Mouse (Mus musculus) kidney, postnatal 4 days (tissue): ENCODE measurements at regions not wholly inside any gene's neighbourhood (a gene's known extent, or its start where the extent isn't known, plus 50 kb on each side); places are given as distances from the start of the nearest gene placed in this dataset.
"Not testable (repeated sequence)": the region's sequence is repeated elsewhere in the genome, so short reads cannot be mapped to it uniquely, and the experiment has no call there.

ENCODE experiments used
- DNase-seq, 2 experiments: peaks; one replicate each; pipeline ENCODE4 v3.0.0; 2021; ENCODE audit warnings: mixed read lengths in 2 of 2

- no peak for DNase-seq
Observed at GRCm38 (mm10) chr16:31553361-31554146, 109.7 kb upstream of the Dlg1 start.

GRCm38 (mm10) chr16:31560426-31560825 lies 102.8 kb upstream of the Dlg1 start:
- DNase-seq: no peak

GRCm38 (mm10) chr16:31564926-31565325 lies 98.3 kb upstream of the Dlg1 start:
- DNase-seq: no peak

GRCm38 (mm10) chr16:31568316-31568715 lies 94.9 kb upstream of the Dlg1 start:
- no peak for DNase-seq

GRCm38 (mm10) chr16:31569871-31570270 lies 93.4 kb upstream of the Dlg1 start:
- DNase-seq: no peak

GRCm38 (mm10) chr16:31570311-31571139 lies 92.7 kb upstream of the Dlg1 start:
- DNase-seq: no peak

- DNase-seq: not testable (repeated sequence)
Observed at GRCm38 (mm10) chr16:31573833-31574232, 89.4 kb upstream of the Dlg1 start.

- DNase-seq: peak; percentile 49 to 65
Observed at GRCm38 (mm10) chr16:31575646-31576045, 87.6 kb upstream of the Dlg1 start.

- DNase-seq: no peak
Observed at GRCm38 (mm10) chr16:31576422-31576821, 86.8 kb upstream of the Dlg1 start.

- DNase-seq: no peak
Observed at GRCm38 (mm10) chr16:31577347-31577746, 85.9 kb upstream of the Dlg1 start.

GRCm38 (mm10) chr16:31579318-31579717 lies 83.9 kb upstream of the Dlg1 start:
- DNase-seq: no peak

GRCm38 (mm10) chr16:31580779-31581178 lies 82.5 kb upstream of the Dlg1 start:
- DNase-seq: no peak

- no peak for DNase-seq
Observed at GRCm38 (mm10) chr16:31582885-31583284, 80.4 kb upstream of the Dlg1 start.

- no peak for DNase-seq
Observed at GRCm38 (mm10) chr16:31583627-31584026, 79.6 kb upstream of the Dlg1 start.

GRCm38 (mm10) chr16:31584216-31584823 lies 78.9 kb upstream of the Dlg1 start:
- peak in 1 of 2 experiments; percentile 5 for DNase-seq

GRCm38 (mm10) chr16:31587036-31587435 lies 76.2 kb upstream of the Dlg1 start:
- DNase-seq: no peak

- no peak for DNase-seq
Observed at GRCm38 (mm10) chr16:31589576-31589975, 73.7 kb upstream of the Dlg1 start.

GRCm38 (mm10) chr16:31591565-31591964 lies 71.7 kb upstream of the Dlg1 start:
- no peak for DNase-seq

GRCm38 (mm10) chr16:31592014-31592871 lies 71.0 kb upstream of the Dlg1 start:
- peak; percentile 86 to 90 for DNase-seq

- DNase-seq: peak in 1 of 2 experiments; percentile 25
Observed at GRCm38 (mm10) chr16:31592973-31593683, 70.1 kb upstream of the Dlg1 start.

GRCm38 (mm10) chr16:31597965-31598364 lies 65.3 kb upstream of the Dlg1 start:
- no peak for DNase-seq
